Mouse (Mus musculus) heart, embryonic 11.5 days (tissue): ENCODE measurements around the gene Dhx34. TPM values are rescaled to one million over a fixed set of nuclear protein-coding genes. Genes with fewer than 3 reads are reported as not detected.
"Not testable (repeated sequence)": the region's sequence is repeated elsewhere in the genome, so short reads cannot be mapped to it uniquely, and the experiment has no call there.

ENCODE experiments used
- ATAC-seq: fragments of 200-750 bp; cut with Nextera tagmentation; replicated peaks from 2 replicates; pipeline ENCODE4 v1.8.0; 2017; ENCODE audit warnings: moderate library complexity; ENCODE audit not compliant: insufficient number of reproducible peaks, low FRiP score, low TSS enrichment
- H3K27ac ChIP-seq: fragments of 300-500 bp; sonication (generic); 2 replicates; pipeline ENCODE4 v1.5.1; 2014; ENCODE audit warnings: mild to moderate bottlenecking, low read depth, low read length
- H3K27me3 ChIP-seq: fragments of 300-500 bp; sonication (generic); 2 replicates; pipeline ENCODE4 v1.6.1; 2014; ENCODE audit warnings: mild to moderate bottlenecking, low read length, mixed read lengths; ENCODE audit not compliant: control insufficient read depth, insufficient read depth
- H3K36me3 ChIP-seq: fragments of 300-500 bp; sonication (generic); 2 replicates; pipeline ENCODE4 v1.6.1; 2014; ENCODE audit warnings: mild to moderate bottlenecking, low read length, moderate library complexity, mixed read lengths; ENCODE audit not compliant: control insufficient read depth, insufficient read depth
- H3K4me1 ChIP-seq: fragments of 300-500 bp; sonication (generic); 2 replicates; pipeline ENCODE4 v1.6.1; 2014; ENCODE audit warnings: low read length; ENCODE audit not compliant: control insufficient read depth, insufficient read depth
- H3K4me2 ChIP-seq: fragments of 300-500 bp; sonication (generic); 2 replicates; pipeline ENCODE4 v1.6.1; 2014; ENCODE audit warnings: mild to moderate bottlenecking, moderate library complexity
- H3K4me3 ChIP-seq: fragments of 300-500 bp; sonication (generic); 2 replicates; pipeline ENCODE4 v1.5.1; 2014; ENCODE audit warnings: low read depth, low read length
- H3K9ac ChIP-seq: fragments of 300-500 bp; sonication (generic); 2 replicates; pipeline ENCODE4 v1.6.1; 2014; ENCODE audit warnings: mild to moderate bottlenecking, low read depth, low read length, moderate library complexity
- H3K9me3 ChIP-seq: fragments of 300-500 bp; sonication (generic); replicated peaks from 2 replicates; pipeline ENCODE4 v1.6.1; 2016; ENCODE audit warnings: low read length; ENCODE audit not compliant: control insufficient read depth
- WGBS: fragments of 180-500 bp; shearing (Covaris S2); extraction: QIAGEN DNeasy Blood & Tissue Kit; methylation state at CpG from one replicate; pipeline ENCODE4 v1.1.7; 2014; ENCODE audit not compliant: insufficient replicate concordance; 5-methylcytosine and 5-hydroxymethylcytosine counted together
- polyA plus RNA-seq: library from polyadenylated mRNA; unstranded; fragments of >200 nt; fragmentation: Nextera tagmentation; extraction: Ambion mirVana; gene quantifications from 2 replicates; pipeline ENCODE4 v1.2.1, GENCODE M21; 2014

The Dhx34 gene
- polyA plus RNA-seq, 1 experiment from 2014 or later = 7.4 TPM

- H3K4me2 ChIP-seq = no peak overlapping the region
- no peaks in the 10 kb centered on the region for H3K36me3 ChIP-seq
- WGBS = 78% methylated on average over 11 of the region's 11 CpGs
- H3K4me3 ChIP-seq = no peak overlapping the region
- no peak overlapping the region for H3K27ac ChIP-seq
- no peak overlapping the region for H3K9ac ChIP-seq
- no peaks in the 10 kb centered on the region for H3K4me1 ChIP-seq
- no peaks in the 10 kb centered on the region for H3K27me3 ChIP-seq
- no peaks in the 10 kb centered on the region for H3K9me3 ChIP-seq
- ATAC-seq = no peak
Observed at GRCm38 (mm10) chr7:16257830-16258229, 36.0 kb upstream of the Dhx34 start.

GRCm38 (mm10) chr7:16255963-16256362 lies 34.1 kb upstream of the Dhx34 start:
- not testable (repeated sequence) for H3K9ac ChIP-seq, ATAC-seq, H3K27me3 ChIP-seq, H3K4me3 ChIP-seq, H3K27ac ChIP-seq, H3K4me2 ChIP-seq, H3K9me3 ChIP-seq, H3K4me1 ChIP-seq, H3K36me3 ChIP-seq
- WGBS = 86% methylated on average over 4 of the region's 4 CpGs

- H3K4me2 ChIP-seq = no peak overlapping the region
- H3K9ac ChIP-seq = no peak overlapping the region
- 47% methylated on average over 4 of the region's 4 CpGs for WGBS
Observed at GRCm38 (mm10) chr7:16254195-16254594, 32.4 kb upstream of the Dhx34 start.

GRCm38 (mm10) chr7:16250687-16251086 lies 28.9 kb upstream of the Dhx34 start:
- Histone ChIP-seq H3K9me3 (no peaks in the 10 kb centered on the region), H3K9ac (no peak overlapping the region), H3K4me1 (no peaks in the 10 kb centered on the region), H3K27me3 (no peaks in the 10 kb centered on the region), H3K4me3 (no peak overlapping the region), H3K36me3 (no peaks in the 10 kb centered on the region), H3K4me2 (no peak overlapping the region), H3K27ac (no peak overlapping the region)
- WGBS = 74% methylated on average over 5 of the region's 5 CpGs
- no peak for ATAC-seq

More at GRCm38 (mm10) chr7:16254195-16254594, 32.4 kb upstream of the Dhx34 start:
- Histone ChIP-seq H3K36me3 (no peaks in the 10 kb centered on the region), H3K27ac (no peak overlapping the region), H3K4me3 (no peak overlapping the region), H3K9me3 (no peaks in the 10 kb centered on the region), H3K4me1 (no peaks in the 10 kb centered on the region), H3K27me3 (no peaks in the 10 kb centered on the region)
- ATAC-seq = no peak

- Histone ChIP-seq H3K4me2 (no peak overlapping the region), H3K4me1 (no peaks in the 10 kb centered on the region), H3K36me3 (no peaks in the 10 kb centered on the region), H3K4me3 (no peak overlapping the region), H3K9ac (no peak overlapping the region), H3K27me3 (no peaks in the 10 kb centered on the region), H3K9me3 (no peaks in the 10 kb centered on the region), H3K27ac (no peak overlapping the region)
- ATAC-seq = no peak
- WGBS = 35% methylated on average over 2 of the region's 4 CpGs
Observed at GRCm38 (mm10) chr7:16245958-16246357, 24.1 kb upstream of the Dhx34 start.

GRCm38 (mm10) chr7:16244067-16244466 lies 22.2 kb upstream of the Dhx34 start, which contains the start of gene C5ar2:
C5ar2 (minus strand) TSS chr7:16244154.
- Histone ChIP-seq H3K4me2 (no peak within 1 kb of the TSS), H3K9ac (no peak within 1 kb of the TSS), H3K27me3 (no peaks in the 10 kb centered on the region), H3K4me1 (0 out of 2 replicates have a peak, but pooled peaks cover 3% of the 10 kb centered on the region), H3K27ac (no peak within 1 kb of the TSS), H3K9me3 (no peaks in the 10 kb centered on the region), H3K4me3 (no peak within 1 kb of the TSS), H3K36me3 (no peaks in the 10 kb centered on the region)
- no peak for ATAC-seq
- WGBS = 65% methylated on average over 5 of the region's 5 CpGs

GRCm38 (mm10) chr7:16242198-16242597 lies 20.4 kb upstream of the Dhx34 start:
- Histone ChIP-seq H3K9ac (no peak overlapping the region), H3K27me3 (no peaks in the 10 kb centered on the region), H3K4me3 (no peak overlapping the region), H3K9me3 (no peaks in the 10 kb centered on the region), H3K36me3 (no peaks in the 10 kb centered on the region), H3K4me2 (no peak overlapping the region), H3K27ac (no peak overlapping the region), H3K4me1 (0 out of 2 replicates have a peak, but pooled peaks cover 3% of the 10 kb centered on the region)
- ATAC-seq = no peak
- WGBS = 77% methylated on average over 6 of the region's 6 CpGs

- Histone ChIP-seq H3K27me3 (no peaks in the 10 kb centered on the region), H3K9me3 (no peaks in the 10 kb centered on the region), H3K4me1 (0 out of 2 replicates have a peak, but pooled peaks cover 3% of the 10 kb centered on the region), H3K9ac (no peak overlapping the region), H3K4me3 (no peak overlapping the region), H3K4me2 (no peak overlapping the region), H3K27ac (no peak overlapping the region), H3K36me3 (no peaks in the 10 kb centered on the region)
- WGBS = 53% methylated on average over 11 of the region's 11 CpGs
- ATAC-seq = no peak
Observed at GRCm38 (mm10) chr7:16241787-16242186, 19.9 kb upstream of the Dhx34 start.

GRCm38 (mm10) chr7:16240978-16241303 lies 19.1 kb upstream of the Dhx34 start:
- H3K4me1 ChIP-seq = 0 out of 2 replicates have a peak, but pooled peaks cover 3% of the 10 kb centered on the region
- H3K27ac ChIP-seq = no peak overlapping the region
- ATAC-seq = no peak
- no peak overlapping the region for H3K4me3 ChIP-seq
- WGBS = 71% methylated on average over 1 of the region's 1 CpGs
- no peaks in the 10 kb centered on the region for H3K36me3 ChIP-seq
- H3K4me2 ChIP-seq = no peak overlapping the region
- no peak overlapping the region for H3K9ac ChIP-seq
- H3K9me3 ChIP-seq = no peaks in the 10 kb centered on the region
- H3K27me3 ChIP-seq = no peaks in the 10 kb centered on the region
